Mouse (Mus musculus): ENCODE data around the gene Atp13a2.
A peak's percentile ranks its signal among the peaks of the same experiment; 100 is the strongest.

Gene Atp13a2

GRCm38 (mm10) chr4:141005983-141006382, 19.3 kb downstream of the Atp13a2 start:
- no peak for DNase-seq

- DNase-seq, result no peak
Observed at GRCm38 (mm10) chr4:141008028-141008427, 21.4 kb downstream of the Atp13a2 start.

- no peak for DNase-seq
Observed at GRCm38 (mm10) chr4:141010118-141010517, 23.4 kb downstream of the Atp13a2 start, which contains the start of gene Mfap2. Gene Mfap2 (plus strand): TSS chr4:141010418.

- no peak for DNase-seq
Observed at GRCm38 (mm10) chr4:141010526-141010925, 23.9 kb downstream of the Atp13a2 start.

GRCm38 (mm10) chr4:141010941-141011429, 24.3 kb downstream of the Atp13a2 start:
- no peak for DNase-seq

- no peak for DNase-seq
Observed at GRCm38 (mm10) chr4:141011556-141012328, 25.1 kb downstream of the Atp13a2 start.

- DNase-seq, result no peak
Observed at GRCm38 (mm10) chr4:141012558-141012957, 25.9 kb downstream of the Atp13a2 start.

GRCm38 (mm10) chr4:141014114-141014513, 27.4 kb downstream of the Atp13a2 start:
- DNase-seq, result no peak

GRCm38 (mm10) chr4:141014856-141015255, 28.2 kb downstream of the Atp13a2 start:
- DNase-seq, result no peak

GRCm38 (mm10) chr4:141015356-141015755, 28.7 kb downstream of the Atp13a2 start:
- no peak for DNase-seq

- DNase-seq, result no peak
Observed at GRCm38 (mm10) chr4:141016311-141016710, 29.6 kb downstream of the Atp13a2 start.

GRCm38 (mm10) chr4:141017657-141018436, 31.2 kb downstream of the Atp13a2 start:
- DNase-seq, result no peak

- no peak for DNase-seq
Observed at GRCm38 (mm10) chr4:141020220-141020619, 33.5 kb downstream of the Atp13a2 start.

- no peak for DNase-seq
Observed at GRCm38 (mm10) chr4:141020811-141021613, 34.3 kb downstream of the Atp13a2 start.

- no peak for DNase-seq
Observed at GRCm38 (mm10) chr4:141021614-141021929, 34.9 kb downstream of the Atp13a2 start.

- no peak for DNase-seq
Observed at GRCm38 (mm10) chr4:141024052-141024451, 37.4 kb downstream of the Atp13a2 start.

GRCm38 (mm10) chr4:141024992-141025391, 38.3 kb downstream of the Atp13a2 start:
- no peak for DNase-seq

- DNase-seq, result no peak
Observed at GRCm38 (mm10) chr4:141030541-141031206, 44.0 kb downstream of the Atp13a2 start.

- DNase-seq, result peak; percentile 83
Observed at GRCm38 (mm10) chr4:141031733-141032132, 45.1 kb downstream of the Atp13a2 start.

GRCm38 (mm10) chr4:141033606-141034549, 47.2 kb downstream of the Atp13a2 start:
- no peak for DNase-seq

GRCm38 (mm10) chr4:141041117-141041516, 54.4 kb downstream of the Atp13a2 start:
- no peak for DNase-seq
